Mouse (Mus musculus) granulocyte monocyte progenitor cell, adult 5-6 weeks (primary cell): ENCODE measurements around the gene Grk6. TPM values are rescaled to one million over a fixed set of nuclear protein-coding genes. Genes with fewer than 3 reads are reported as not detected.
A peak's percentile ranks its signal among the peaks of the same experiment; 100 is the strongest.

Experiments
- ATAC-seq: replicated peaks from 2 replicates; pipeline ENCODE4 v1.8.0; 2016; ENCODE audit warnings: mild to moderate bottlenecking, moderate TSS enrichment, inconsistent platforms; ENCODE audit not compliant: poor library complexity, severe bottlenecking
- total RNA-seq, 2 experiments: library from RNA; stranded (forward) in 1 of 2; stranded (reverse) in 1 of 2; fragments of 200-712, 200-1000 nt in 1 of 2; fragments of >200 nt in 1 of 2; fragmentation: Nextera tagmentation in 1 of 2; gene quantifications; 2 replicates each; pipeline ENCODE4 v1.2.3; 2014 to 2017

The Grk6 gene
- total RNA-seq (2014; fragmentation: Nextera tagmentation) (56.7 and 62.4 TPM in 2 replicates), total RNA-seq (2017) (64.8 and 67.5 TPM in 2 replicates)

DNA sequence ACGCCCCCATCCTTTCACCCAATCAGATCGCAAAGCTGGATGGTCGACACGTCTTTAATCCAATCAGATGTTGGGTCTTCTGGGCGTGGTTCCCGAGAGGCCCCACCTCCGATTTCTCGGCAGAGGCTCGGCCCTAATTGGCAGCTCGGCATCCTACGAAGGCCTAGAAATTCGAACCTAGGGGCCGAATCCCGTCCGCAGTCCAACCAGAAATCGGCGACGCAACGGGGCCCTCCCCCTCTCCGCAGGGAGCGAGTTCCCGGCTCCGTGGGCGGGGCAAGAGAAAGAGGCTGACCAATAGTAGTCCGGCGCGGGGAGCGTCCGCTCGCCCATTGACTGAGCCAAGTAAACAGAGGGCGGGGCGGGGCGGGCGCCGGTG, at the start of gene Grk6:
Gene Grk6 (plus strand): TSS at position 136 of the 379 bp plus-strand sequence.
- ATAC-seq = peak; percentile 70

DNA sequence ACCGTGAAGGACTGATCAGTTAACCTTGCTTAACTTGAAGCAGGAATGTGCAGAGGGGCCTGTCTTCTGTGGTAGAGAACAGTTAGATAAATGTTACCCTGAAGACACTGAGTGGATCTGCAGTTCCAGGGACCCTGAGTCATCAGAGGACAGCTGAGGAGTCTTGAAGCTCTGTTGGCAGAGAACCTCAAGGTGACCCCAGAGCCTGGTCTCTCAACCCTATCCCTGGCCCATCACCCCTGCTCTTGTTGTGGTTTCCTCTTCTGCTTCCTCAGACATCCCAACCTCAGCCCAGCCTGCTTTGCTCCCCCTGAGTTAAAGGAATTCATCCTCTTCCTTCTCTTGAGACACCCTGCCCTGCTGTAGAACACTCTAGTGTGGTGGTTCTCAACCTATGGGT, 46.8 kb upstream of the Grk6 start, which contains the start of gene Slc34a1:
Gene Slc34a1 (plus strand): TSS at position 100 of the 400 bp plus-strand sequence.
- peak; percentile 60 for ATAC-seq

DNA sequence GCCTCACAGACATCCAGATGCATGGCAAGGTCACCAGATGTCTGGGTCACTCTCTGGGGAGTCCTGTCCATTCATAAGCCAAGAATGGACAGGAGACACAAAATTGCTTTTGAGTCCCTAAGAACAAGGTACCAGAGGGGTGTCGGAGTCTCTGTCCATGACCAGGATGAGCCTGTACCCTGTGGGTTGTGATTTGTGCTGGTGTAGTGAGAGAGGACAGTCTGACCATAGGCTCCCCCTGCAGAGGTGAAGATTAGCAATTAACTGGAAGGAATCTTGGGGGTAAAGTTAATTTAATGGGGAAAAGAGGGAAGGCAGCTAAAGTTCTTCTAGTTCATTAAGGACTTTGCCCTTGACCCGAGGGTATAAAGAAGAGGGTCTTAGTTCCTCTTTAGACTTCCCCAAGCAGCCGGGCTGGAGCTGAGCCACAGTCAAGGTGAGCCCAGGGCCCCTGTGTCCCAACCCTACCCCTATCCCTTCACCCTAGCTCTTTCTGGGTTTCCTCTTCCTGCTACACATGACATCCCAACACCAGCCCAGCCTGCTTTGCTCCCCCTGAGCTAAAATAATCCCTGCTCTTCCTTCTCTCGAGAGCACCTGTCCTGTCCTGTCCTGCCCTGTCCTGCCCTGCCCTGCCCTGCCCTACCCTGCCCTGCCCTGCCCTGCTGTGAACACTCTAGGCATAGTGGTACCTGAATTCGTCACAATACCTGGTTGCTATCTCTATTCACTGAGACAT, 45.4 kb upstream of the Grk6 start:
- peak; percentile 44 for ATAC-seq

DNA sequence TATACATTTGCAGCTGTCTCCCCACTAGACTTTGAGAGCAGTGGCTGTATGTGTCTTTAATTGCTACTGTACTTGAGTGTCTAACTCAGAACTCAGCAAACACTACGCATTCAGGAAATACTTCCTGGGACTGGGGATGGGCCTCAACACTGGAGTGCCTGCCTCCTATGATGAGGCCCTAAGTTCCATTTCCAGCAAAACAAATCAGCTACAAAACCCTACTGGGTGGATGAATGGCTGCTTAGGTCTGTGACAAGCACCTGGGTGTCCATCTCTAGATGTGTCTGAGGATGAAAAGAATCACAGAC, 44.9 kb upstream of the Grk6 start:
- ATAC-seq = no peak

DNA sequence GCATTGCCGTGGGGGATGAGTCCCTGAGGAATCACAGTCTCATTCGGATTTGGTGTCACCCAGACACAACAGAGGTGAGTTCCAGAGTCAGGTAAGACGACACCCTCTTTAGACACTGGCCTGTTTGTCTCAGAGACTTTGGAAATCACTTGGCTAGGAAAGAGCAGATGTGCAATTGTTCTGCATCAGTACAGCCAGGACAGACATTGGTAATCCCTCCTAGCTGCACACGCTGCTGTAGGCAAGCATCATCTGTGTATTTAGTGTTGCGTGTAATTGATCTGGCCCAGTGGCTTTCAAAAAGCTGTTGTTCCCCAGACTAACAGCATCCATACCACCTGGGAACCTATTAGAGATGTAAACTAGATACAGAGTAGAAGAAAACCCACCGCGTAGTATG, 41.6 kb upstream of the Grk6 start:
- ATAC-seq = no peak

DNA sequence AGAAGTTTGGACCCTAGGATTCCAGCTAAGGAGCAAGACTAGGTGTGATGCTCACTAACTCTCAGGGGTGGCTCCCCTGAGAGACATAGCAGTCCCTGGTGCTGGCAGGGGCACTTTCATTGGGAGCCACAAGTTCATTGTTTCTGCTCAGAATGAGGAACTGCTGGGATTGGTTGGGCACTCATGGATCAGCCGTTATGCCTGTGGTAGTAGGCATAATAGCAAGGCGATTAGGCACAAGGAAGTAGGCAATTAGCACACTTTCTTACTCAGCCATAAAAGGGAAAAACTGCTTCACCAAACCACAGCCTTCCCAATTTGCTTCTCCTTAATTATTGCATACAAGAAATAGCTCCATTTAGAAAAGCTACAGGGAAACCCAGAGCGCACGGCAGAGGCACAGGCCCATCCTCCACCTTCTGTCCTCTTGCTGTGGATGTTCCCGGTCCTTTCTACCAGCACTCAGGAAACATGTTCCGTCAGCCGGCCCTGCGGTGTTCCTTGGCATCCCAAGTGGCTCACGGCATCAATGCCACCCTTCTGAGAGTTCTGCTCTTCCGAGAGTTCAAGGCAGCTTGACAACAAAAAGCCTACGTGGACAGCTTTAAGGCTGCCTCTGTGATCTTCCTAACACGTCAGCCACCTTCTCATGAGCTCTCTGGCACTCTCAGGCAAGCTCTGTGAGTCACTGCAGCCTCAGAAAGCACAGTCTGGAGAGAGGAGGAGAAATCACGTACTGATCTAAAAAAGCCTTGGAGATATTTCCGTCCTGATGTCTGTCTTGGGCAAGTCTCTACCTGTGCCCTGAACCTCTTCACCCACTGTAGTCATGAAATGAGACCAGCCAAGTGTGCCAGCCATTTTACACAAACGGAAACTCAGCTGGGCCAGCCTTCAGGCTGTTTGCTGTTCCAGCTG, 40.7 kb upstream of the Grk6 start:
- peak; percentile 57 for ATAC-seq

DNA sequence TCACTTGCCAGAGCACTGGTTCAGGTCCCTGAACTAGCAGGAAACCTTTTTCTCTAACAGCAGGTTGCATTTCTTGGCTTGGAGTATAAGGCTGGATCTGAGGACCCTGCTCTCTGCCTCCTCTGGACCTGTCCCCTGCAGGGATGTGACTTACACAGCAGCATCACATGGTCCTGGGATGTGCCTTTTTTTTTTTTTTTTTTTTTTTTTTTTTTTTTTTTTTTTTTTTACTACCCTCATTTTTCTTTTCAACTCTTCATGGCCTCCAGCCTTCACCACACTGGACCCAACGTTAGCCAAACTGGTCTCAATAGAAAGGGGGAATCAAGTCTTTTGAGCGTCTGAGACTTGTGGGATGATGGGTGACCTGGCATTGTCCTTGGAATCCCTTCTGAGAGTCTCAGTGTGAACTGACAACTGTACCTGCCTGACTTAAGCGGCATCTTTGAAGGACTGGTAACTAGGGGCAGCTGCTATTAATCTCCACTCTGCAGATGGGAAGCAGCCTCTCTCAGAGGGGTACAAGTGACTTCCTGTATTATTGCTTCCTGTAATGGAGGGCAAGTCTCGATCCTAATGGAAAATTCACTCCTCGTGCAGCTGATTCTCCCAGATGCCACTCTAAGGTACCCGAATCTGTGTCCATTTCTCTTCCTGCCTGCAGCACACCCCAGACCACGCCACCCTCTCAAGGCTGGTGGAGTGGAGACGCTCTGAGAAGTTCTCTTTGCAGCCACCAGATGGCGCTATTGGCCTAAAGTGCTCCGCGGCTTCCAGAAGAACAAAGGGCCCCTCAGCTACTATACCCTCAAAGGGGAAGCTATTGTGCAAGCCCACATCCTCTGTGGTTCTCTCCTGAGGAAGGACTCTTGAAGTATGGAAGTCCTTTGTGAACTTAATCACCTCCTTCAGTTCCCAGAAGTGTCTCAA, 39.8 kb upstream of the Grk6 start:
- peak; percentile 83 for ATAC-seq

DNA sequence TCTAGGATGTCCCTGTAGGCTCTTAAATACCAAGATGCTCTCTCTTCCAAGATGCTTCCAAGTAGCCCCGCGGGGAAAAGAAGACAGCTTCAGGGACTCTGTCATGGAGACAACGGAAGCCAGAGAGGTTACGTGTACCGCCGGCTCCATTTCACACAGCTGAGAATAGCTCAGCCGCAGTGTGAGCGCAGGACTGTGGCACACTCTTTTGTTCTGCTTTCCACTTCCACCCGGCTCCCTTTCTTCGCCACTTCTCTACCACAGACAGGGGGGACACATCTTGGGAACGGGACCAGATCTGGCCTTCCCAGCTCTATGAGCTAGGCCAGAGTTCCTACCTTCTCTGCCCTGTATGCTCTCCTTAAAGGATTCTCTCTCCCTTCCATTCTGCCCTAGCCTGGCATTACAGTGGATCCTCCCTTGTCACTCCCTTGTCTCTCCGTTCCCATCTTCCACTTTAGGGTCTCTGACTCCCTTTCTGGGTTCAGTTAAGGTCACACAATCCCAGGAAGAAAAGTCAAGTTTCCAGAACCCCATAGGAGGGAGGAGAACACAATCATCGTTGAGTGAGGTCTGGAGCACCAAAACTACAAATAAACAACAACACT, 39.0 kb upstream of the Grk6 start:
- peak; percentile 47 for ATAC-seq

DNA sequence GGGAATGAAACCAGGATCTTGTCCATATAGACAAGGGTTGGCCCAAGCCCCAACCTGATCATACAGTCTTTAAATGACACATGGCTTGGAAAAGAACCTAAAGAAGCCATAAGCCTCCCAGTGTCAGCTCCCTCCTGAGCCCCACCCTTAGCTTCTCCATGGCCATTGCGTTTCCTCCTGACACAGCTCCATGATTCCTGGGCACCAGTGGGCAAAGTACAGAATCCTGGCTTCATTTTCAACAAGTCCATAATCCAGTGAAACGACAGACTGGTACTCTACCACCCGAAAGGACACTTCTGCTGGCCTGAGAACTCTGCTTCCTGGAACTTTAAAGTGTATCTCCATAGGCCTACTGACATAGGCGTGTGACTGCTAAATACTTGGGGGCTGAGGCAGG, 37.5 kb upstream of the Grk6 start:
- ATAC-seq = no peak

DNA sequence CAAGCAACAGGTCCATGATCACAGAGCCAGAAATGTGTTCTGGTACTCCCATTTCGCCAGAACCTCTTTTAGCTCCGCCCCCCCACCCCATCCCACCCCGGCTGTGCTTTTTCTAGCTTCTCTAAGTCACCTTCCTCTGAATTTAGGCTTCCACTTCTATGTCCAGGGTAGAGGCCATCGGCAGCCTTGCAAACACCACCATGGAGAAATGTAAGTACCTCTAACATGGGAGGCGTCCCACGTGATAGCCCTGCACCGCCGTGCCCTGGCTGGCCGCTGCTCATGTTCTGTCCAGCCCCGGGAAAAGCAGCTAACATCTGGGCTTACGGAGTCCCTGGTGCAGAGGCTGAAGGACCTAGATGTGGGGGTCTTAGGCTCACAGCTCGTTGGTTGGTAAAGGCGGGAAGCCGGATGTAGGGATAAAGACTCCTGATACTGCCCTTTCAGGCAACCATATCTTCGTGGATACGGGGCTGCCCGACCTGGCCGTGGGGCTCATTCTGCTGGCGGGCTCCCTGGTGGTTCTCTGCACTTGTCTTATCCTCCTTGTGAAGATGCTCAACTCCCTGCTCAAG, 36.2 kb upstream of the Grk6 start:
- no peak for ATAC-seq

DNA sequence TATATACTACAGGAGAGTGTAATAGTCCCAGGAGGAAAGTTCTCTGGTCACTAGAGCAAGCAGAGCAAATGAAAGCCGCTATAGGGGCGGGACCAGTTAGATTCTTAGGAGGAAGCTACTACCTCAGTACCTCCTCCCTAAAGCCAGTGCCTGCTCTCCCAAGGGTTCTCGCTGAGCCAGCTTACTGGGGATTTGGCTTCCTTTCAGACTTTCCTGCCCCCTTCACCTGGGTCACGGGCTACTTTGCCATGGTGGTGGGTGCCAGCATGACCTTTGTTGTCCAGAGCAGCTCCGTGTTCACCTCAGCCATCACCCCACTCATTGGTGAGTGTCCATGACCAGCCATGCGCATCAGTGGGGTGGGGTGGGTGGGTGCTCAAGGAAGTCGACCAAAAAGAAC, 33.0 kb upstream of the Grk6 start:
- no peak for ATAC-seq

DNA sequence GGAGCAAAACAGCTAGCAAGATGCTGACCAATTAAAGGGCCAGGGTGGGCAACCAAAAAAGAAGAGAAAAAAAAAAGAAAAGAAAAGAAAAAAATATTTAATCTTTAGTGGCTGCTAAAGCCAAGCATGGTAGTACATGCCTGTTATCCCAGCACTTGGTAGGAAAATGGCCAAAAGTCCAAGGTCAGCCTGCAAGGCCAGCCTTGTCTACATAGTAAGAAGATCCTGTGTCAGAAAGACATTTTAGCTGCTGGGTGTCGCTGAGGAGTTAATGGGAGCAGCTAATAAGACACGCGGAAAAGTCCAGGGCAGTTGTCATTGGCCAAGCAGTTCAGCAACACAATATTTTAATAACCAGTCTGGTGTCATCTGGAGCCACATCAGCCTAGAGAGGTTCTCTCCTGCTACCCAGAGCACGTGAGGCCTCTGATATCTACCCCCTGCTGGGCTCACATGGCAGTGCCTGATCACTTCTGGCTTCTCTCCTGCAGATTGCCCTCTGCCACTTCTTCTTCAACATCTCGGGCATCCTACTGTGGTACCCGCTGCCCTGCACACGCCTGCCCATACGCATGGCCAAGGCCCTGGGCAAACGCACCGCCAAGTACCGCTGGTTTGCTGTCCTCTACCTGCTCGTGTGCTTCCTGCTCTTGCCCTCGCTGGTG, 32.1 kb upstream of the Grk6 start:
- ATAC-seq = peak; percentile 36

DNA sequence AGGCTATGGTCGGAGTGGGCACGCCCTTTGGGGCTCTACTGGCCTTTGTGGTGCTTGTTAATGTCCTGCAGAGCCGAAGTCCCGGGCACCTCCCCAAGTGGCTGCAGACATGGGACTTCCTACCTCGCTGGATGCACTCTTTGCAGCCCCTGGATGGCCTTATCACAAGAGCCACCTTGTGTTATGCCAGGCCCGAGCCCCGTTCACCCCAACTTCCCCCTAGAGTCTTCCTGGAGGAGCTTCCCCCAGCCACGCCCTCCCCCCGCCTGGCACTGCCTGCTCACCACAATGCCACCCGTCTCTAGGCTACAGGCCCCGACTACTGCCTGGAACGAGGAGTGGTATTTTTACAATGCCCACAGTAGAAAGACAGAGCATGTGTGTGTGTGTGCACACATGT, 31.5 kb upstream of the Grk6 start:
- ATAC-seq = peak; percentile 84

DNA sequence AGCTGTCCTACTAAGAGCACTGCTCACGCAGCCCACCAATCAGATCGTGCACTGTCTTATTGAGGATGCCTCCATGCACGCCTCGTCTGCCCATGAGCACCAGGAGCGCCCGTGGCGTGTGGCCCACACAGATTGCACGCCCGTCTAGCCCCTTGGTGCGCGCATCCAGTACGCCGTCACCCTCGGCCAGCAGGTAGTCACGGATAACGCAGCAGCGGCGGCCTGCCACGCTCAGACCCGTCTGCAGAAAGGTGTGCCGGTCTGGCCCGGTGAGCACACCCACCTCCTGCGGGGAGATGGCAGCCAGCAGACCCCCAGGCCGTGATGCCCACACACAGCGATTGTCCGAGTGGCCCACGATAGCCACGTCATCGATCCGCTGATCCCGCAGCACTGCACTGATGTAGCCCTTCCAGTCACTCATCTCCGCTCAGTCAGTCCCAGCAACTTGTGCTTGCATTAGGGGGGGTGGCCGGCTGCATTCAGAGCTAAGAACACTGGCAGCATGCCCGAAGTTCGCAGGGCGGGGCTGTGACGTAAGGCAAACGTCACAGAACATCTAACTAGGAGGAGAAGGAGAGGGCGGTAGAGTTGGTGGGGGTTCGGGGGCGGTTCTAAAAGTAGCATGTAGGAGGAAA, 30.0 kb upstream of the Grk6 start, which contains the start of gene Pfn3:
Gene Pfn3 (minus strand): TSS at position 490 of the 638 bp plus-strand sequence.
- peak; percentile 5; the same call in 1 of the 2 replicates for ATAC-seq

DNA sequence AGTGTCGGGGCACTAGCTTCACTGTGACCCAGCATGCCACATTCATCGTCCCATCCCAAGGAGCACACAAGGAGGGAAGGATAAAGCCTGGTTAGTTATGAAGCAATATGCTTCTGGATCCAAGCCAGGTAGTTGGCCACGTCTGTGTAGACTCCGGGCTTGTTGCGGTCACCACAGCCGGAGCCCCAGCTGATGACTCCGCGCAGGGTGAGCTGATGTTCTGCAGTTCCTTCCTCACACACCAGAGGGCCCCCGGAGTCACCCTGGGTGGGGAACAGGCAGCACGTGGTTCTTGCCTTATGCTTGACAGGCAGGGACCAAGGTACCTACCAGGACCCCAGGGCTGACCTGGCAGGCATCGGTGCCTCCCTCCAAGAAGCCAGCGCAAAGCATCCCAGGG, 26.9 kb upstream of the Grk6 start:
- peak; percentile 66 for ATAC-seq

DNA sequence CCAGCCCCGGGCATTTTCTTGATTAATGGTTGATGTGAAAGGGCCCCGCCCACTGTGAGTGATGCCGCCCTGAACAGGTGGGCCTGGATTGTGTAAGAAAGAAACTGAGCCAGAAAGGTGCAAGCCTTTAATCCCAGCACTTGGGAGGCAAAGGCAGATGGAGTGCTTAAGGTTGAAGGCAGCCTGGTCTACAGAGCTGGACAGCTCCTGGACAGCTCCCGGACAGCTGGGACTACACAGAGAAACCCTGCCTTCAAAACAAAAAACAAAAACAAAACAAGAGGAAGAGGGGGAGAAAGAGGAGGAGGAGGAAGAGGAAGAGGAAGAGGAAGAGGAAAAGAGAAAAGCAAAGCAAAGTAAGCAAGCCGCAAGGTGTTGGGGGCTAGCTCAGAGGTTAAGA, 25.7 kb upstream of the Grk6 start:
- ATAC-seq = no peak

DNA sequence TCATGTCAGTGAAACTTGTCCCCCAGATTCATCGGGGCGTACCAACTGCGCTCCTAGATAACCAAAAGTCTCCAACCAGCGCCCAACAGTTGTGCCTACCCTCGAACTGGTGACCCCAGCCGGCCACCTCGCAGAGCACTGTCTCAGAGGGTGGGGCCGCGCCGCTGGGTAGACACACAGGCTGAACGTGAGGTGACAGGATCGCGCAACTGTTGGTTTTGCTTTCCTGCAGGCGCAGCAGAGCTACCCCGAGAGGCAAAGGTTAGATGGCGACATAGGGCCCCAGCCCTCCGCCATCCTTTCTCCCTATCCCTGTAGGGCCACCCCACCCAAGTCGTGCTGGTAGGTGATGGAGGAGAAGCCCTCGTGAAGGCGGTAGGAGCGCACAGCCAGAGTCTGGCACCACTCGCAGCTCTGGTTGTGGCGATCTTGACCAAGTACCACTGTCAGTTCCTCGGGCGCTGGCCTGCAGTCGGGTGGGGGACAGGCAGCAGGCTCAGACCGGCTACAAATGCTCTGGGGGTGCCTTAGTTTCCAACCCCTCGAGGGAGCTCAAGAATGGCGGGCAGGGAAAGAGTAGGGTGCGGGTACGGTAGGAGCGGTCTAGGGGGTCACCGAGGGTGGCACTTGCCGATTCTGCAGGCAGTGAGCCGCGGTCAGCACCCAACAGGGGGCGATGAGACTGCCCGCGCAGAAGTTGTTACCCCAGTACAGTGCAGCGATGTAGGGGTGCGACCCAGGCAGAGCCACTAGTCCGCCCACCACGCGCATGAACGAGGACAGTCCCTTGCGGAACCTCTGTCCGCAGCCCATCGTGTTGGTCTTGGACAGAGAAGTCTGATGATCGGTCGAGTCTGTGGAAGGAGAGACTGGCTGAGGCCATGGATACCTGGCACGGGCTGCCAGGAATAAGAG, 24.6 kb upstream of the Grk6 start:
- ATAC-seq = peak; percentile 29
